Mouse (Mus musculus) G1E (cell line): Measurements from ENCODE around the gene Zfp689.

Source experiments
- CTCF ChIP-seq: IDR thresholded peaks from 2 replicates; pipeline ENCODE4 v1.5.1; 2012; ENCODE audit warnings: low read depth, low read length, inconsistent platforms, mixed read lengths
- GATA1 ChIP-seq: IDR thresholded peaks from 2 replicates; pipeline ENCODE4 v1.6.1; 2012; ENCODE audit warnings: borderline replicate concordance, low read length, inconsistent platforms, mixed read lengths
- POLR2AphosphoS5 ChIP-seq: IDR thresholded peaks from 2 replicates; pipeline ENCODE4 v1.6.1; 2012; ENCODE audit warnings: low read depth, low read length, inconsistent platforms; ENCODE audit not compliant: insufficient replicate concordance

- TF ChIP-seq CTCF (no peak), POLR2AphosphoS5 (no peak), GATA1 (no peak)
These were observed 1.0 kb upstream of the Zfp689 start for GRCm38 (mm10) chr7:127449966-127450365.
